Mouse (Mus musculus) G1E (cell line): ENCODE results near the gene Rnf141.

Experiments
- CTCF ChIP-seq: IDR thresholded peaks from 2 replicates; pipeline ENCODE4 v1.5.1; 2012; ENCODE audit warnings: low read depth, low read length, inconsistent platforms, mixed read lengths
- GATA1 ChIP-seq: IDR thresholded peaks from 2 replicates; pipeline ENCODE4 v1.6.1; 2012; ENCODE audit warnings: borderline replicate concordance, low read length, inconsistent platforms, mixed read lengths
- POLR2AphosphoS5 ChIP-seq: IDR thresholded peaks from 2 replicates; pipeline ENCODE4 v1.6.1; 2012; ENCODE audit warnings: low read depth, low read length, inconsistent platforms; ENCODE audit not compliant: insufficient replicate concordance

DNA sequence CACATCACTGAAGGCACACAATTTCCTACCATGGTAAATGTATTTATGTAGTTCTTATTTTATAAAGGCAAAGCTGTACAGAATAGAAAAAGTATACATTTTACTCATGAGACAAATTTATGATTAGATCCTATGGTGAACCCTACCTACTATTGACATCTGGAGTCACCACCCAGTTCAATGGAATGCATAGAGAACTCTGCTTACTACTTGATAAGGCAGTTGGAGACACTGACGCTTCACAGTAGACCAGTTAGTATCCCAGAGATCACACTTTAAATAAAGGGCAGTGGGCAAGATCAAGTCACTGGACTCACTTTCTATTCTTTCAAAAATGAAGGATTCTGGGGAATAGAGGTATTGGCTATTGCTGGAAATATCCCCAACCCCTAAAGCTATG lies 30.3 kb downstream of the Rnf141 start:
- TF ChIP-seq CTCF (no peak), GATA1 (no peak), POLR2AphosphoS5 (no peak)
